Mouse (Mus musculus): ENCODE data around the gene Hs3st4. TPM values are rescaled to one million over a fixed set of nuclear protein-coding genes. Genes with fewer than 3 reads are reported as not detected.

The Hs3st4 gene
- total RNA-seq, 1 experiment from 2014 or later = not detected

DNA sequence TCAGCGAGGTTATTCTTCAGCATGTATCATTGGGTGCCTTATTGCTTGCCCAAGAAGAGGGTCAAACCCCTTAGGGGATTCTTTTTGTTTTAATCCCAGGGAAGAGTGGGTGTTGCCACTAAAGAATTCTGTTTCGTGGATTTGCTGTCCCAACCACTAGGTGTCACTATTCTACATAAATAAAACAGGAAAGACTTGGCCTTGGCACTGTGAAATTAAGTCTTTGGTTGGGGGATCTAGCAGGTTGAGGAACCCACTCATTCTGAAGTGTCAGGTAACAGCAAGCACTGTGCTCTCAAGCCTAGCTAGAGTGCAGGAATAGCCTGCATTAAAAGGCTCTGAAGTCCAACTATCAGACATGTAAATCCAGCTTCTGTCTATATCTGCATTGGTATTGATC lies 146.3 kb downstream of the Hs3st4 start:
- ATAC-seq (replicated peaks; ENCODE audit: low read depth, poor library complexity, severe bottlenecking) = peak; percentile 45; the same call in 1 of the 2 replicates

DNA sequence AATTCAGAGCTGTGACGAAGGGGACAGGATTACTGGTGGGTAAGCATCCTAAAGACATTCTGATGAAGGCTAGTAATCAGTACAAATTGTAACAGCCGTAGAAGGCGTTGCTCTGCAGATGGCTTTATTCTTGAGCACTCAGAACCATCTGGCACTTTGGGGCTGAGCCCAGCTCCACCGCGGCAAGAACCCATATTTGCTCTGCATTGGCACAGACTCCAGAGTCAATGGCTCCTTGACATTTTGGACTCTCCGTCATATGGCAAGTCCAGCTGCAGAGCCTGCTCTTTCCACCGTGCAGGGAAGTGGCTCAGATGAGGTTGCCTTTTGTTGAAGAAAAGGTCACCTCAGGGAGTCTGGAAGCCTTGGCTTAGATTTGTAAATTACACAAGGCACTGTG lies 148.6 kb downstream of the Hs3st4 start:
- ATAC-seq (replicated peaks; ENCODE audit: low read depth, poor library complexity, severe bottlenecking) = no peak

DNA sequence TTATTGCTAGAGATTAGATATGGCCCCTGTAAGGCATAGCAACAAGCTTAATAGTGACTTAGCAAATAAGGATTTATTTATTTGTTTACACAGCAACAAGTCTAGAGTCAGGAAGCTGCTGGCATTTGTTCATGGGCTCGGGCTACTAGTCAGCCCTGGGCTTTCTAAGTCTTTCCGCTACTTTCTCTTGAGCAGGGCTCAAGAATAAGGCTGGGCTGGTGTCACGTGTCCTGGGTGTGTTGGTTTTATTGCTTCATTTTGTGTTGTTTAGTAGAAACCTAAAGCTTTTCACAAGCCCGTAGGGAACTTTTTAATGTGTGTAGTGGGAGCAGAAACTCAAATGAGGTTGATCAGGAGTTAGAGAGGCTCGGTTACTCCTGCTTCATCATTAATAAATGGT lies 153.5 kb downstream of the Hs3st4 start:
- no peak for ATAC-seq (replicated peaks; ENCODE audit: low read depth, poor library complexity, severe bottlenecking)

DNA sequence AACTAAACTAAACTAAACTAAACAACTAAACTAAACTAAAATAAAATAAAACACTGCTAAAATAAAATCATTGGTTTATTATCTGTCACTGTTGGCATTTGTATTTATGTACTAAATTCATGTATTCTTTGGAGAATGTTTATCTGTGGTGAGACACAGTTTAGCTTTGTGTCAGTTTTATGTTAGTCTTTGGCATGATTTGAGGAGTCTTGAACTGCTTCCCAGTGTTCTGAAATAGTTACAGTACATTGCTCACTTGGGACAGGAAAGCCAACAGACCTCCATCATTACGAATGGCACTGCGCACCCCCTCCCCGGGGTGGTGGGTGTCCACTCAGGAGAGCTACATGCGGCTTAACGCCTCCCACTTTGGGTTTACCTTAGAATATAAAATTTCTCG lies 158.6 kb downstream of the Hs3st4 start:
- ATAC-seq (replicated peaks; ENCODE audit: low read depth, poor library complexity, severe bottlenecking) = no peak

DNA sequence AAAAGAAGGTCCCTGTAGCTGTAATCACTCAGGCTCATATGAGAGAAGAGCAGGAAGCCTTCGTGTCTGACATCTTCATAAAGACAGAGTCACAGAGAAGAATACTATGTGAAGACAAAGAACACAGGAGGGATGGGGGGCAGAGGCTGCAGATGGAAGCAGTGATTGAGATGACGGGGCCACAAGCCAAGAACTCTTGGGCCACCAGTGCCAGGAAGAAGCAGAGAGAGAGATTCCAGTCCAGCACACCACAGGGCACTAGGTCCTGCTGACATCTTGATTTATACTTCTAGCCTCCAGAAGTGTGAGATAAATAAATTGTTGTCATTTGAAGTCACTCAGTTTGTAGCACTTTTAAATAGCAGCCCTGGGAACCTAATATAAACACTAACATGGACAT lies 168.2 kb downstream of the Hs3st4 start:
- no peak for ATAC-seq (replicated peaks; ENCODE audit: low read depth, poor library complexity, severe bottlenecking)

DNA sequence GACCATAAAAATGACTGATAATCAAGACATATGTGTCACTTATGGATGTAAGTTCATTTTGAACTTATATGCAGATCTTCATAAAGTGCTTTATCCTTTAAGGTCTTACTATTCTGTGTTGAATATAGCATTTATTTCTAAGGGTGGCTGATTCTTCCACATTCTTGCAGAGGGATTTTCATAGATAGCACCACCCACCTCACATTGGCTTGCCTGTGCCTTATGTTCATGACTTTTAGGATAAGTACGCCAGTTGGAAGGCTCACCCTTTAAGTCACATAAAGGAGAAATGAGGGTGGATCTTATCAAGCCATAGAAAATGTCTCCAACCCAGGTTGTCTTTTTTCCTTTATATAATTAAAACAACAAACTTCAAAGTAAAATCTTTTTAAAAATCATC lies 180.6 kb downstream of the Hs3st4 start:
- ATAC-seq (replicated peaks; ENCODE audit: low read depth, poor library complexity, severe bottlenecking) = no peak

DNA sequence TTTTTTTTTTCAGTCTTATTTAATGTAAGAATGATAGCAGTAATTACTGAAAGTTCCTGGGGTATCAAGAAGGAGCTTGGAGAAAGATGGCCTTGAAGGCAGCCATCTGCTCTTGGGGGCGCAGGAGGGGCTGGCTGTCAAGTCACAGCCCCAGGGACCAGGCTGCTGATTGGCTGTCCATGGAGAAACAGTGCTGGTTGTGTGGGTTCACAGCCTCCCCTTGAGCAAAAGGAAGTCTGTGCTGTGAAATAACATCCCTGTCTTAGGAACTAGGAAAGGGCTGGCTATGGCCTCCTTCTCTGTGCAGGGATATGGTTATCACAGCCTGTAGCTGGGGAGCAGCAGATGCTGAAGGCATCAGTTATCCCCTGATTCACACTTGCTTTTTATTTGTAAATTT lies 183.6 kb downstream of the Hs3st4 start:
- ATAC-seq (replicated peaks; ENCODE audit: low read depth, poor library complexity, severe bottlenecking) = no peak

DNA sequence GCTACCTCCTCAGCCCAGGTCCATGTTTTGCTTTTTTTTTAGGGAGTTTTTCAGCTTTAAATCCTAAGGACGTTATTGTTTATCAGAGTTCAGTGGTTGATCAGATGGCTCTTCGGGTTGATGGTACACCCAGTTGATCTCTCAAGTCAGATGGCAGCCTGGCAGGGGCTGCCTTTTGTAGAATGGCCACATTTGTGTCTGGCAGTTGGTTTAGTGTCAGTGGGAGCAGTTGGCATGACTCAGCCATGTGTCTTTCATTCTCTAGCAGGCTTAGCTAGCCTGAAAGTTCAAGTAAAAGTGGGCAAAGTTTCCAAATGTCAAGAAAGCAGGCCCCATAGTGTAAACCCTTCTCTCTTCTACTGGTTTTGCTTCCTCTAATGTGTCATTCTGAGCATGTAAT lies 186.1 kb downstream of the Hs3st4 start:
- no peak for ATAC-seq (replicated peaks; ENCODE audit: low read depth, poor library complexity, severe bottlenecking)

DNA sequence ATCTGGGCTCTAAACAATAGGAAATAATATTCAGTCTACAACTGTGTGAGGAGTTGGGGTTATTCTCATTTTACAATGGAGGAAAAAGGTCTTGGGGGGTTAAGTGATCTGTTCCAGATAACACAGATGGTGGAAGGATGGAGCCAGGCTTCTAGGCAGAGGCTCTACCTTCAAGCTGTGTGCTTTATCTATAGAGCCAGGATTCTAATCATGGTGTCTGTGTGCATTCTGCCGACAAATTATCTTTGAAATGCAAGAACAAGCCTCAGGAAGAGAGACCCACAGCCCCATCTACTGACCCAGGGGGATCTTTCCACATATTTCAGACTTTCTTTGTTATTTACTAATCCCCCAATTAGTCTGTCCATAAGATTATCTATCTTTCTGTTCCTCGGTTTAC lies 187.3 kb downstream of the Hs3st4 start:
- no peak for ATAC-seq (replicated peaks; ENCODE audit: low read depth, poor library complexity, severe bottlenecking)

DNA sequence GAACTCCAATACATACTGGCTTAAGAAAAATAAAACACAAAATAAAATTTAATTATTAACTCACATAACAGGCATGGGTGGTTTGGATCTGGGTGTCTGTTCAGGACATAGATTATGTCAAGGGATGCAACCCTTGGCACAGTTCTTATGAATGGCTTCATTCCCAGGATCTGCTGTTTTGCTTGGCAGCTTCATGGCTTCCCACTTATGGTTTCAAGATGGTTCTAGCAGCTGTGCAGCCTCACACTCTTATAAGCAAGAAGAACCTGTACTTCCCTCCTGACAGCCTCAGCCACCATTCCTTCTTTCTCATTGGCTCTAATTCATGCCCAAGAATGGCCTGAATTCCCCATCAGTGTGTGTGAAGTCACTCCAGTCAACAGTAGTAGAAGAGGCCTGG lies 189.3 kb downstream of the Hs3st4 start:
- no peak for ATAC-seq (replicated peaks; ENCODE audit: low read depth, poor library complexity, severe bottlenecking)

DNA sequence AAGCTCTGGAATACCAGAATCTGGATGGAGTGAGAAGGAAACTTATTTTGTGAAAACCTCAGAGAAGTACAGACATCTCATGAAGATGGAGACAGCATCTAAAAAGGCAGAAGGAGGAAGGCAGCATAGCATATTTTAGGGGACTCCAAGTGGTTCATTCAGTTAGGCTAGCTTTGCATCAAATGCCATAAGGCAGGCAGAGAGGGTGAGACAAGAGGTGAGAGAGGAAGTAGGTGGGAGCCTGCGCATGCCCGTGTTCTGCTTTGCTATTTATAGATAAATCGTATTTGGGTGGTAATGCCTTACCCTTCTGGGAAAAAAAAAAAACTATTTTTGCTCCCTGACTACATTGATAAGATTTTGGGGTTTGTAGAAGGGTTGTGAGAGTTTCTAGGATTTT lies 198.3 kb downstream of the Hs3st4 start:
- no peak for ATAC-seq (replicated peaks; ENCODE audit: low read depth, poor library complexity, severe bottlenecking)

DNA sequence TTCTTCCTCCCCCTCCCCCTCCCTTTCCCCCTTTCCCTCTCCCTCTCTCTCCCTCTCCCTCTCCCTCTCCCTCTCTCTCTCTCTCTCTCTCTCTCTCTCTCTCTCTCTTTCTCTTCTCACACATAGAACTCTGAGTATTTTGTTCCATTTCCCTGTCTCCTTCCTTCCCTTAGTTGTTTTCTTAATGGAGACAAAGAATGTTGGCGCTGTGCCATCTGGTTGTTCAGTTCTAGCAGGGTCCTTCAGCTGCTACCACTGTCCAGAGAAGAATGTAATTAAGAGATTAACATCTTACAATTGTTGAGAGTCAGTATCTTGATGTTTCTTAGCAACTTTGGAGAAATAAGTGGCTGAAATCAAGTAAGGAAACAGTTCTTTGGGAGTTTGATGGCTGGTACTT lies 202.0 kb downstream of the Hs3st4 start:
- ATAC-seq (replicated peaks; ENCODE audit: low read depth, poor library complexity, severe bottlenecking) = no peak

DNA sequence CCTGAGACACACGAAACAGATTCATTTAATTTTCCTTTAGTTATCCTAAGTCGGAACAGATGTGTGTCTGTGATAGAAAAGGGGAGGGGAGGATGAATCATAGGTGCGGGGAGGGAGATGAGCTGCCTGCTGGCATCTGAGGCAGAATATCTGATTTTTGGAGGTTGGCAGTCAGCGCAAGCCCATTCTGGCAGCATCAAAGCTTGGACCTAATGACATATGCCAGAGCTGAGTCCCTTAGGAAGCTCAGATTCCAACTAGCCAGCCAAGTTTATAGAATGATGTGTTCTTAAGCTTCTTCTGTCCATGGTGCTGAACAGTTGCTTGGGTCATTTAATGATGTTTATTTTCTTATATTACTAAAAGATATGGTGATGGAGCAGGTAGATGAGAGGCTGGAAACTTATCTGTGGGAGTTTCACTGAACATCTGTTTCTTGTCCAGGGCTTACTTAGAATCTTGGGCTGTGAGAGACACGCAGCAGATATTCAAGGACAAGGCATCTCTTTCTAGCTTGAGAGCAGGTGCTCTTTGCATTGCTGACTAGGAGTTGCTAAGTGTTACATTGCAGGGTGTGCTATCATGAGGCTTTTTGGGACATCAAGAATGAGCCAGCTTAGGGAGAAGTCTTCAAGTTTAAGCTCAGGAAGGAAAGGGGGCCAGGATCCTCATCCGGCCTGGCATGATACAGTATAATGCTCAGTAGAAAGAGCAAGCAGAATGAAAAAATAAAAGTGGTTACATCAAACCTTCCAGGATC lies 216.3 kb downstream of the Hs3st4 start:
- ATAC-seq (replicated peaks; ENCODE audit: low read depth, poor library complexity, severe bottlenecking) = no peak

DNA sequence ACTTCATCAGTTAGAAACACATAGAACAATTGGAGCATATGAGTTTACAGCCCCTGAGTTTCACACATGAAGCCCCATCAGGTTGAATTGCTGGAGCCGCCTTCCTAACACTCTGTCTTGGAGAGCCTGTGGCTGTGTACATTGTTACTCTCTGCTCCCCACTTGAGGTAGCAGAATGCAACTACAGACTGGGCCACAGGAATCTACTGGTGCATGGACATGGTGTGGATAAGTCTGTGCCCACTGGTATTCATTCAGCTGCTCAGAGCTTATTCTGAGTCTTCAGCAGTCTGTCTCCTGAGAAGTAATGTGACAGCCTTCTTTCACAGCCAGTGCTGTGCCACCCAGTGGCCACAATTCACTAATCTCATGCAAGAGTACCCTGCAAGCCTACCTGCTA lies 234.3 kb downstream of the Hs3st4 start:
- ATAC-seq (replicated peaks; ENCODE audit: low read depth, poor library complexity, severe bottlenecking) = no peak

DNA sequence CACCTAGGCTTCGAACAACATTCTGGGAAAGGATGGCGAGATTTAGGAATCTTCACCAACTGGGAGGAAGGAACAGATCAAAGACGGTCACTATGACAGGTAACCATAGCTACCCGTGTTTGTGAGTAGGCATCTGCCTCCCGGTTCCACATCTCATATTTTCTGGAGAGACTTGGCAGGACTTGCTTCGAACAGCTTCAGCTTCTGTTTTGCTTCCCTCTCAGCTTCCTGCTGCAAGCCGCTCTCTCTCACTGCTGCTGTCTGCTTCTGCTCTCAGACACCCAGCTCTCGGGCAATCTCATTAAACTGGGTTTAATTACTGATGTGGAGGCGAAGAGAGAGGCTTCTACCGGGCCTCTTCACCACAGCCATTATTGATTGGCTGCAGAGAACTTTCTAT lies 237.9 kb downstream of the Hs3st4 start:
- no peak for ATAC-seq (replicated peaks; ENCODE audit: low read depth, poor library complexity, severe bottlenecking)

DNA sequence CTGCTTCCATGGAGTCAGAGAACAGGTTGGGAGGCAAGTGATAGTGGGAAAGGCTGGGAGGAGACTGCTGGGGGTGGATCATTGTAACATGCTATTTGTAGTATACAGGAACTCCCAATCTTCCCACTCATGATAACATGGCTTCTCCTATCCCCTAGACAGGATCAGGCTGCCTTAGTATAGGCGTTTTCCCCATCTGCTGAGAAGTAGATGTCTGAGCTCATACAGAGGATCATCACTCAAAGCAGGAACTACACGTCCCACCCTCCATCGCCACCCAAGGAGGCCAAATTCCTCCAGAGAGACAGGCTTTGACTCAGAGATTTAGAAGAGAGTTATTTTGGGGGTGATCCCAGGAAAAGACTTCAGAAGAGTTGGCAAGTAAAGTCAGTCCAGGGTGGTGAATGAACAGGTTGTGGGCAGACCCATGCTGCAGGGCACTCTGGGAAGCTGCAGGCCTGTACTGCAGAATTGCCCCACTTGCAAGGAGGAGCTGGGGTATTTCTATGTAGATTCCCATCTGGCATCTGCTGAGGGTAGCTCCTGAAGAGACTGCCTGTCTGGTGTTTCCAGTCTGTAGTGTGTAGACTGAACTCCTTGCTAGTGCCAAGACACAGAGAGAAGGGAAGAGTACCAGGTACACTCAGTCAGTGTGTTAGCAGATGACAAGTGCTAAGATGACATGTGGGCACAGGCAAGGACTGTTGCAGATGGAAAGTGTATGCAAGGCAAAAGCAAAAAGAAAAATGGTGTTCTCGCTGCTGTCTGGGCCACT lies 255.4 kb downstream of the Hs3st4 start:
- ATAC-seq (replicated peaks; ENCODE audit: low read depth, poor library complexity, severe bottlenecking) = no peak

DNA sequence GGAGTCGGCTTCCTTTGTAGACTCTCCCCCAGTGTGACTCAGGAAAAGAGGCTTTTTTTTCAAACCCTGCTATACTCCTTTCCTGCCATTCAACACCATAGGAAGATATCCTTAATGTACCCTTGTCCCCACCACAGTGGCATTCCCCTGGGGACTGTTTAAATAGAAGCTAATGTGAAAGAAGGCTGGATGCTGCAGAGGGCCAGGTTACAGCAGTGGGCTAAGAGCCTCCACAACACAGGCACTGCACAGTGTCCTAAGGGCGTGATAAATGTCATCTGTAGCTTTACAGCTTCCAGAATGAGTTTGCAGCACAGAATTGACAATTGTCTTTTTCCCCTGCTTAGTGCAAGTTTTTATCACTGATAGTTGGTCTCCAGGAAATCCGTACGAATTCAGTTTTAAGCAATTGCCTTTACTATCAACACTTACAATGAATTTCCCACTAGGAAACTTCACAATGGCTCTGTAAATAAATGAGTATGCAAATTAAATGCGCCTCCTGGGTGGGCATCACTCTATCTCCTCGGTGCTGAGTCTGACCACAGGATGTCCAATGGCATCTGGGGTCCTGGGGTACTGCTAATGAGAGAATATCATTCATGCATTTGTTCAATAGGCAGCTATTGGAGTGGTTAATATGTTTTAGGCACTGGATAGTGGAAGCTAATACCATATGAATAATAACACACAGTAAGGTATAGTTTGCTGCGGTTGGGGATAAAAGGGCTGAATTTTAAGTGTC lies 257.4 kb downstream of the Hs3st4 start:
- no peak for ATAC-seq (replicated peaks; ENCODE audit: low read depth, poor library complexity, severe bottlenecking)

DNA sequence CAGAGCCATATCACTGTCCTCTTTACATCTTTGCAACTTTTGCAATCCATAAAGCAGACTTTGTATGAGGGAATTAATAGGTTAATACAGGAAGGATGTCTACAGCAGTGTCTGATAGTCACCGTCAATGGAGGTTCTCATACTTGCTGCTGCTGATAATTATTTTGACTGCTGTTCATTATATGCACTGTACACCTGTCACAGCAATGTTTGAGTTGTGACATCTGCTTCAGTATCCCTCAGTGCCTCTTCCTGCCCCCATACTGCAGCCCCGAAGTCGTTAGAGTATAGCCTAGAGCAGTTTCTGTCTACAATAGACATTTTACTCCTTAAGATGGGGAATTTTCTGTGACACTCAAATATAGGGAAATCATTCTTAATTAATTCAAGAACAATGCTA lies 267.2 kb downstream of the Hs3st4 start:
- ATAC-seq (replicated peaks; ENCODE audit: low read depth, poor library complexity, severe bottlenecking) = no peak

DNA sequence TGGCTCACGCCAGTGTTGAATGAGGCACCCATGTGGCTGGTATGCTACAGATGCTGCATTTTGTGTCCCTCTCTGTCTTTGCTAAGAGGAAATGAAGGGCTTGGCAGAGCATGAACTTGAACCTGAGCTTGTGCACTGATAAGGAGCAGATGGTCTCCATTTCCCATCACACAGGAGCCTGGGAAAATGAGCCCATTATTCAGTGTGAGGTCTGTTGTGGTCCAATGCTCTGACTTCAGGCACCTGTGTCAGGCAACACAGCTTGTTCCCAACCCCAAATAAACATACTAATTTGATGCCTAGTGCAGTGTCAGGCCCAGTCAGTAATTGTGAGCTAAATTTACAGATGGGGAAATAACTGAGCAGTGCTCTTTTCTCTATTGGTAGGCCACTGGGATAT lies 267.9 kb downstream of the Hs3st4 start:
- ATAC-seq (replicated peaks; ENCODE audit: low read depth, poor library complexity, severe bottlenecking) = no peak

DNA sequence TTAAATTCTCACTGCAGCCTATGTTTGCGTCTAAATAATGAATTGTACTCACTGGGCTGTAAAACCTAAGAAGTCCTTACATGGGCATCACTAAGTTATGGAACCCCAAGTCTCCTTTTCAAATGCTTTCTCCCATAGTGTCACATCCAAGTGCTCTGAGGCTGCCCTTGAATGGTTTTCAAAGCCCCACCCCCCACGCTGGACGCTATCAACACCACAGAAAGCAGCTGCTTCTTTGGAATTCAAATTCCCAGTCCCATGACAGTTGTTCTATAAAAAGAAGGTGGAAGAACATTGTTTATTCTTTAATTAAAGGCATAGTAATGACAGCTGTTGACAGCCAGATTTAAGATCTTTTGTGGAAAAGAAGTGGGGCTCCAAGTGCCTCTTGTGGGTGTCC lies 275.8 kb downstream of the Hs3st4 start:
- ATAC-seq (replicated peaks; ENCODE audit: low read depth, poor library complexity, severe bottlenecking) = no peak

DNA sequence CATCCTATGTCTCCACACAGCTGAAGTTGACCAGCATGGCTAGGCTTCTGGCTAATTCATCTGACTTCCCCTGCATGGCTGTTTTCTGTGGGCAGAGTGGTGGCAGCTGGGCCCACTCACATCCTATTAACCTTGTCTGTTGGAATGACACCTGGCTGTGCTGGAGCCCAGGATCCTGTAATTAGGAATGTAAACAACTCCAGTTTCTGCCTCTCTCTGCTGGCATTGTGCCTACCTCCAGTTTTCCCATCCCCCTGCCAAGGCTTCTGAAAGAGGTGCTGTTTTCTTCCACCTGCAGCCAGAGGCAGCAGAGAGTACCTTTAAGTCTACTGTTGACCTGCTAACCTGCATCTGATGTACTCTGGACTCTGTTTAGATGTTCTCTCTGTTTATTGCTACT lies 288.1 kb downstream of the Hs3st4 start:
- ATAC-seq (replicated peaks; ENCODE audit: low read depth, poor library complexity, severe bottlenecking) = no peak
